Mouse (Mus musculus): ENCODE measurements around the gene Olfr215. TPM values are rescaled to one million over a fixed set of nuclear protein-coding genes. Genes with fewer than 3 reads are reported as not detected.
"Not testable (repeated sequence)": the region's sequence is repeated elsewhere in the genome, so short reads cannot be mapped to it uniquely, and the experiment has no call there.

Gene Olfr215
- polyA plus RNA-seq, 1 experiment from 2014 or later, result not detected

GRCm38 (mm10) chr6:116569834-116570233 is 14.2 kb downstream of the Olfr215 start:
- Histone ChIP-seq H3K27me3 (no peaks in the 10 kb centered on the region), H3K9ac (no peak overlapping the region), H3K4me1 (replicated peaks) (no peaks in the 10 kb centered on the region), H3K27ac (replicated peaks) (no peak overlapping the region), H3K9me3 (replicated peaks) (no peaks in the 10 kb centered on the region), H3K4me2 (no peak overlapping the region), H3K4me3 (replicated peaks) (no peak overlapping the region), H3K36me3 (replicated peaks) (no peaks in the 10 kb centered on the region)
- 14% methylated on average over 3 of the region's 3 CpGs for WGBS (ENCODE audit: insufficient replicate concordance)
- ATAC-seq (ENCODE audit: insufficient read depth), result no peak

- no peak overlapping the region for H3K4me2 ChIP-seq
- no peaks in the 10 kb centered on the region for H3K36me3 ChIP-seq (replicated peaks)
- H3K9me3 ChIP-seq (replicated peaks), result no peaks in the 10 kb centered on the region
- H3K27me3 ChIP-seq, result no peaks in the 10 kb centered on the region
- ATAC-seq (ENCODE audit: insufficient read depth), result no peak
- no peaks in the 10 kb centered on the region for H3K4me1 ChIP-seq (replicated peaks)
- 51% methylated on average over 3 of the region's 3 CpGs for whole genome bisulfite sequencing (ENCODE audit: insufficient replicate concordance)
- no peak overlapping the region for H3K27ac ChIP-seq (replicated peaks)
- no peak overlapping the region for H3K4me3 ChIP-seq (replicated peaks)
- no peak overlapping the region for H3K9ac ChIP-seq
Observed at GRCm38 (mm10) chr6:116554952-116555351, 29.0 kb downstream of the Olfr215 start.

- no peak within 1 kb of the TSS for H3K4me2 ChIP-seq
- no peaks in the 10 kb centered on the region for H3K36me3 ChIP-seq (replicated peaks)
- no peaks in the 10 kb centered on the region for H3K9me3 ChIP-seq (replicated peaks)
- no peak within 1 kb of the TSS for H3K9ac ChIP-seq
- no peak for ATAC-seq (ENCODE audit: insufficient read depth)
- 62% methylated on average over 1 of the region's 1 CpGs for WGBS (ENCODE audit: insufficient replicate concordance)
- H3K27me3 ChIP-seq, result no peaks in the 10 kb centered on the region
- no peak within 1 kb of the TSS for H3K27ac ChIP-seq (replicated peaks)
- no peak within 1 kb of the TSS for H3K4me3 ChIP-seq (replicated peaks)
- H3K4me1 ChIP-seq (replicated peaks), result no peaks in the 10 kb centered on the region
Observed at GRCm38 (mm10) chr6:116553935-116554334, 30.1 kb downstream of the Olfr215 start, which contains the start of gene Olfr214. Gene Olfr214, plus strand, starts transcription at chr6:116554235.

GRCm38 (mm10) chr6:116550841-116551240 is 33.2 kb downstream of the Olfr215 start, which contains the start of gene Gm5580:
Gene Gm5580, plus strand, starts transcription at chr6:116551141.
- not testable (repeated sequence) for H3K4me2 ChIP-seq; H3K36me3 ChIP-seq (replicated peaks); H3K27me3 ChIP-seq; H3K9me3 ChIP-seq (replicated peaks); H3K27ac ChIP-seq (replicated peaks); ATAC-seq (ENCODE audit: insufficient read depth); H3K9ac ChIP-seq; H3K4me3 ChIP-seq (replicated peaks); H3K4me1 ChIP-seq (replicated peaks)
- 71% methylated on average over 11 of the region's 11 CpGs for WGBS (ENCODE audit: insufficient replicate concordance)

GRCm38 (mm10) chr6:116542500-116542899 is 41.5 kb downstream of the Olfr215 start:
- H3K4me2 ChIP-seq, result no peak overlapping the region
- WGBS (ENCODE audit: insufficient replicate concordance), result 35% methylated on average over 2 of the region's 2 CpGs
- H3K9ac ChIP-seq, result no peak overlapping the region
- H3K4me1 ChIP-seq (replicated peaks), result no peaks in the 10 kb centered on the region
- H3K27me3 ChIP-seq, result no peaks in the 10 kb centered on the region
- H3K27ac ChIP-seq (replicated peaks), result no peak overlapping the region
- ATAC-seq (ENCODE audit: insufficient read depth), result no peak
- H3K4me3 ChIP-seq (replicated peaks), result no peak overlapping the region
- no peaks in the 10 kb centered on the region for H3K36me3 ChIP-seq (replicated peaks)
- no peaks in the 10 kb centered on the region for H3K9me3 ChIP-seq (replicated peaks)

GRCm38 (mm10) chr6:116538156-116538555 is 45.8 kb downstream of the Olfr215 start, which contains the start of gene Olfr213:
Gene Olfr213, plus strand, starts transcription at chr6:116538456.
- no peaks in the 10 kb centered on the region for H3K36me3 ChIP-seq (replicated peaks)
- WGBS (ENCODE audit: insufficient replicate concordance), result 41% methylated on average over 1 of the region's 1 CpGs
- H3K4me2 ChIP-seq, result no peak within 1 kb of the TSS
- H3K9ac ChIP-seq, result no peak within 1 kb of the TSS
- no peak within 1 kb of the TSS for H3K27ac ChIP-seq (replicated peaks)
- no peak for ATAC-seq (ENCODE audit: insufficient read depth)
- H3K4me1 ChIP-seq (replicated peaks), result no peaks in the 10 kb centered on the region
- no peaks in the 10 kb centered on the region for H3K9me3 ChIP-seq (replicated peaks)
- H3K27me3 ChIP-seq, result no peaks in the 10 kb centered on the region
- H3K4me3 ChIP-seq (replicated peaks), result no peak within 1 kb of the TSS

Other genes with a start within 250 kb of the Olfr215 start
- 95.4 and 97.7 TPM in 2 replicates for gene March8, start 246.2 kb downstream of the Olfr215 start, polyA plus RNA-seq (2015; fragmentation: Nextera tagmentation; extraction: Ambion mirVana)
- 4.8 and 6.1 TPM in 2 replicates for gene Alox5, start 123.0 kb downstream of the Olfr215 start, polyA plus RNA-seq (2015; fragmentation: Nextera tagmentation; extraction: Ambion mirVana)
- not detected in 2 replicates for gene Olfr211, start 95.1 kb downstream of the Olfr215 start, polyA plus RNA-seq (2015; fragmentation: Nextera tagmentation; extraction: Ambion mirVana)
- not detected in 2 replicates for gene Olfr212, start 77.7 kb downstream of the Olfr215 start, polyA plus RNA-seq (2015; fragmentation: Nextera tagmentation; extraction: Ambion mirVana)
- gene Olfr213, start 45.7 kb downstream of the Olfr215 start, polyA plus RNA-seq (2015; fragmentation: Nextera tagmentation; extraction: Ambion mirVana), result not detected in 2 replicates
- gene Gm5580, start 33.1 kb downstream of the Olfr215 start, polyA plus RNA-seq (2015; fragmentation: Nextera tagmentation; extraction: Ambion mirVana), result 0.21 and 0.26 TPM in 2 replicates
- not detected in 2 replicates for gene Olfr214, start 30.0 kb downstream of the Olfr215 start, polyA plus RNA-seq (2015; fragmentation: Nextera tagmentation; extraction: Ambion mirVana)
- 22.0 and 22.7 TPM in 2 replicates for gene Zfp422, start 44.8 kb upstream of the Olfr215 start, polyA plus RNA-seq (2015; fragmentation: Nextera tagmentation; extraction: Ambion mirVana)
- 26.7 and 36.6 TPM in 2 replicates for gene Depp1, start 66.4 kb upstream of the Olfr215 start, polyA plus RNA-seq (2015; fragmentation: Nextera tagmentation; extraction: Ambion mirVana)
- gene Rassf4, start 89.8 kb upstream of the Olfr215 start, polyA plus RNA-seq (2015; fragmentation: Nextera tagmentation; extraction: Ambion mirVana), result 7.7 and 8.2 TPM in 2 replicates
- 0.01 and 0.05 TPM in 2 replicates for gene Tmem72, start 132.7 kb upstream of the Olfr215 start, polyA plus RNA-seq (2015; fragmentation: Nextera tagmentation; extraction: Ambion mirVana)